Mouse (Mus musculus) liver, adult 2 months (tissue): ENCODE measurements around the gene Mdc1. TPM values are rescaled to one million over a fixed set of nuclear protein-coding genes. Genes with fewer than 3 reads are reported as not detected.

ENCODE experiments used
- DNase-seq: peaks from one replicate; pipeline ENCODE4 v3.0.0-alpha.2; 2011; ENCODE audit warnings: low read depth, low spot score; ENCODE audit errors: extremely low read depth
- H3K27ac ChIP-seq: fragments of 200-500 bp; replicated peaks from 2 replicates; pipeline ENCODE4 v1.5.1; 2012; ENCODE audit warnings: low read depth, mild to moderate bottlenecking, control low read depth, inconsistent platforms, low read length; ENCODE audit not compliant: insufficient read depth
- H3K27me3 ChIP-seq: fragments of 200-500 bp; 2 replicates; pipeline ENCODE4 v1.6.1; 2012; ENCODE audit warnings: mild to moderate bottlenecking, moderate library complexity, low read length, inconsistent platforms; ENCODE audit not compliant: control insufficient read depth, insufficient read depth
- H3K36me3 ChIP-seq: fragments of 200-500 bp; 2 replicates; pipeline ENCODE4 v1.6.1; 2012; ENCODE audit warnings: low read length, inconsistent platforms; ENCODE audit not compliant: control insufficient read depth, insufficient read depth
- H3K4me1 ChIP-seq: fragments of 200-500 bp; 2 replicates; pipeline ENCODE4 v1.6.1; 2011; ENCODE audit warnings: low read length; ENCODE audit not compliant: control insufficient read depth, insufficient read depth
- H3K4me3 ChIP-seq: fragments of 200-500 bp; 2 replicates; pipeline ENCODE4 v1.5.1; 2011; ENCODE audit warnings: low read depth, mild to moderate bottlenecking, control low read depth, low read length, moderate library complexity; ENCODE audit not compliant: insufficient read depth
- H3K79me2 ChIP-seq: fragments of 200-500 bp; 2 replicates; pipeline ENCODE4 v1.6.1; 2012; ENCODE audit warnings: inconsistent platforms, mild to moderate bottlenecking, low read length, moderate library complexity; ENCODE audit not compliant: control insufficient read depth, insufficient read depth
- H3K9ac ChIP-seq: fragments of 200-500 bp; 2 replicates; pipeline ENCODE4 v1.6.1; 2012; ENCODE audit warnings: low read depth, mild to moderate bottlenecking, control low read depth, inconsistent platforms, low read length
- CTCF ChIP-seq: fragments of 200-500 bp; IDR thresholded peaks from 2 replicates; pipeline ENCODE4 v1.5.1; 2011; ENCODE audit warnings: low read depth, low read length, control low read depth
- POLR2A ChIP-seq: fragments of 200-500 bp; IDR thresholded peaks from 2 replicates; pipeline ENCODE4 v1.6.1; 2011; ENCODE audit warnings: low read length, control low read depth; ENCODE audit not compliant: insufficient read depth; ENCODE audit errors: extremely low read depth
- WGBS: fragments of 180-500 bp; shearing (Covaris S2); methylation state at CpG from one replicate; pipeline ENCODE4 v1.1.7; 2018; 5-methylcytosine and 5-hydroxymethylcytosine counted together
- polyA plus RNA-seq: library from polyadenylated mRNA; depleted of rRNA; stranded (reverse); fragments of >200 nt; gene quantifications from 2 replicates; pipeline ENCODE4 v1.2.3, GENCODE M21; 2012
- total RNA-seq: library from RNA; depleted of rRNA; stranded (reverse); fragments of >200 nt; gene quantifications from 2 replicates; pipeline ENCODE4 v1.2.3, GENCODE M21; 2014

Mdc1 gene
- total and polyA plus RNA-seq, 2 experiments, result 2.4 to 3.0 TPM

DNA sequence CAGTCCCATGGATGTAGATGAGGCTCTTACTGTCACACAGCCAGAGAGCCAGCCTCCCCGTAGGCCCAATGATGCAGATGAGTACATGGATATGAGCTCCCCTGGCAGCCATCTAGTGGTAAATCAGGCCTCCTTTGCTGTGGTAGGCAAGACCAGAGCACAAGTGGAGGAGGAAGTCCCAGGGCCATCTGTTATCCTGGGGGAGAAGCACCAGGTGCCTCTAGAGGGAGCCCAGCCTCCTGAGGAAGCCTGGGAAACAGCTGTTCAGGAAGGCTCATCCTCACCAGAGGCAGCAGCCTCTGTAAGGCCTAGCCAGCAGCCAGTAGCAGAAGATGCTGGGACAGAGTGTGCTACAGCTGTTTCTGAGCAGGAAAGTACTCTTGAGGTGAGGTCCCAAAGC is 6.8 kb downstream of the Mdc1 start:
- no peak for DNase-seq
- H3K36me3 ChIP-seq, result peaks cover 15% of the 10 kb centered on the region
- 83% methylated on average over 1 of the region's 1 CpGs for WGBS
- H3K27me3 ChIP-seq, result no peaks in the 10 kb centered on the region
- H3K27ac ChIP-seq, result no peak overlapping the region
- no peaks in the 10 kb centered on the region for H3K4me1 ChIP-seq
- no peak overlapping the region for H3K4me3 ChIP-seq
- no peaks in the 10 kb centered on the region for H3K79me2 ChIP-seq
- TF ChIP-seq CTCF (peak; percentile 23; the same call in 1 of the 2 replicates), POLR2A (no peak)
- no peak overlapping the region for H3K9ac ChIP-seq

DNA sequence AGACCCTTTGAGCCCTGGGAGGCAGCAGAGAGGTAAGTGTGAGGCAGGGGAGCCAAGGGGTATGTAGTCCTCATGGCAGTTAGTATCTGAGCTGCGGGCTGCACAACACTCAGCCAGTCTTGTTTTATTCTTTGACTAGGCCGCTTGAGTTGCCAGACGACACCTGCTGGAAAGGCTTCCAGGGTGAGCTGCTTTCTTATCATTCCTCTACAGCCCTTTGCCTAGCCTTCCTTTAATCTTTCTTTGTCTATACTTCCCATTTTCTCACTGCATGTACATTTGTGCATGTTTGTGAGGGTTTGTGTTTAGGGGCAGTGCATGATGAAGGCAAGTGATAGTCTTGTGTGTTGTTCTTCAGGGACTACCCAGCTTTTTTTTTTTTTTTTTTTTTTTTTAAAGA is 9.7 kb downstream of the Mdc1 start:
- Histone ChIP-seq H3K4me1 (no peaks in the 10 kb centered on the region), H3K4me3 (no peak overlapping the region), H3K79me2 (no peaks in the 10 kb centered on the region), H3K27me3 (no peaks in the 10 kb centered on the region), H3K27ac (no peak overlapping the region), H3K9ac (no peak overlapping the region), H3K36me3 (peaks cover 14% of the 10 kb centered on the region)
- DNase-seq, result no peak
- 94% methylated on average over 3 of the region's 3 CpGs for WGBS
- no peak for TF ChIP-seq CTCF
- TF ChIP-seq POLR2A, result no peak

DNA sequence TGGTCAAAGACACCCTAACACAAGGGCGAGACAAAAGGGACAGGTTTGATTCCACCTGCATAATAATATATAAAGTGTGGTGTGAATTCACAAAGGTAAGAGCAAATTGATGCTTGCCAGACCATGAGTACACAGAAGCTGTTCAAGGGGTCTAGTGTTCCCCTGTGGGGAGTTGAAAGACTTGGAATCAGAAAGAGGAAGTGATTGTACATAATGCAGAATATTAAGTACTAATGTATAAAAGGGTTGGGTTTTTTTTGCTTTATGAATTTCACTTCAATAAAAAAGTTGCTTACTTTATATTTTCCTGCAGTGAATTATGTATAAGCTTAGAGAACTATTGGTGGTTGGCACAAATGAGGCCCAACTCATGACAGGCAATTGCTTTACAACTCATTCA is 18.1 kb downstream of the Mdc1 start:
- DNase-seq, result no peak
- no peaks in the 10 kb centered on the region for H3K79me2 ChIP-seq
- 95% methylated on average over 1 of the region's 1 CpGs for WGBS
- H3K9ac ChIP-seq, result no peak overlapping the region
- no peaks in the 10 kb centered on the region for H3K4me1 ChIP-seq
- no peak overlapping the region for H3K27ac ChIP-seq
- H3K36me3 ChIP-seq, result no peaks in the 10 kb centered on the region
- H3K4me3 ChIP-seq, result no peak overlapping the region
- no peaks in the 10 kb centered on the region for H3K27me3 ChIP-seq
- TF ChIP-seq POLR2A, result no peak
- no peak for TF ChIP-seq CTCF

GRCm38 (mm10) chr17:35859835-35860234 is 18.5 kb downstream of the Mdc1 start:
- TF ChIP-seq CTCF, result no peak
- no peak for TF ChIP-seq POLR2A
- no peak overlapping the region for H3K27ac ChIP-seq
- no peak for DNase-seq
- H3K9ac ChIP-seq, result no peak overlapping the region
- H3K79me2 ChIP-seq, result no peaks in the 10 kb centered on the region
- H3K27me3 ChIP-seq, result no peaks in the 10 kb centered on the region
- no peak overlapping the region for H3K4me3 ChIP-seq
- no peaks in the 10 kb centered on the region for H3K36me3 ChIP-seq
- 72% methylated on average over 2 of the region's 2 CpGs for WGBS
- H3K4me1 ChIP-seq, result no peaks in the 10 kb centered on the region

GRCm38 (mm10) chr17:35860831-35861197 is 19.5 kb downstream of the Mdc1 start:
- Histone ChIP-seq H3K36me3 (no peaks in the 10 kb centered on the region), H3K9ac (no peak overlapping the region), H3K4me3 (peak overlapping the region; percentile 96; the same call in 1 of the 2 replicates), H3K79me2 (no peaks in the 10 kb centered on the region), H3K27ac (no peak overlapping the region), H3K4me1 (no peaks in the 10 kb centered on the region; the same call in 1 of the 2 replicates), H3K27me3 (peaks cover 5% of the 10 kb centered on the region; the same call in 1 of the 2 replicates)
- TF ChIP-seq POLR2A, result no peak
- no peak for TF ChIP-seq CTCF
- WGBS, result 8% methylated on average over 12 of the region's 12 CpGs
- DNase-seq, result no peak

DNA sequence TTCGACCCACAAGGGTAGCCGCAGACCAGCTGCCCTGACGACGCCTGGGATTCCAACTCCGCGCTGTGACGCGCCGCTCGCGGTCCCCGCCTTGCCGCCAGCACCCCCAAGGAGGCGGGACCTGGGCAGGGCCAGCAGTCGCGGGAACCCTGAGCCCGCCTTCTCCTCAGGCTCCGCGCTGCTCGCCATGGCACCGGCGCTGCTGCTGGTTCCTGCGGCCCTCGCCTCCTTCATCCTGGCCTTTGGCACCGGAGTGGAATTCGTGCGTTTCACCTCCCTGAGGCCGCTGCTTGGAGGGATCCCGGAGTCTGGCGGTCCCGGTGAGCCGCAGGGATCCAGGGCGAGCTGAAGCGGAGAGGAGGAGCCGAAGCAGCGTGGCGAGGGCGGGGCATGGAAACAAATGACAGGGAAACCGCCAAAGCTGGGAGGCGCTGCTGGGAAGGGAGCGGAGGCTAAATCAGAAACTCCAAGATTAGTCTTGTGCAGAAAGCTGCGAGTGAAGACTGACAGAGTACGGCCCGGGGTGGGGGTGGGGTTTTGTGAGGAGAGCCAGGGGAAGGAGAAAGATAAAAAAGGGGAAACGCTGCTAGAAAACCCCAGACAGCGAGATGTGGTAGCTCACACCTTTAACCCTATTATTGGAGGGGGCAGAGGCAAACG is 20.0 kb downstream of the Mdc1 start, which contains the start of gene Nrm:
Nrm (plus strand) TSS at position 121 of the 660 bp plus-strand sequence.
- peak; percentile 68 for TF ChIP-seq CTCF
- no peak for TF ChIP-seq POLR2A

More for the DNA sequence above, 20.0 kb downstream of the Mdc1 start, which contains the start of gene Nrm:
- Histone ChIP-seq H3K27me3 (peaks cover 6% of the 10 kb centered on the region; the same call in 1 of the 2 replicates), H3K79me2 (no peaks in the 10 kb centered on the region), H3K4me3 (peak within 1 kb of the TSS; percentile 96), H3K9ac (peak within 1 kb of the TSS; percentile 83), H3K27ac (peak within 1 kb of the TSS; percentile 35; the same call in 1 of the 2 replicates), H3K4me1 (peaks cover 2% of the 10 kb centered on the region; the same call in 1 of the 2 replicates), H3K36me3 (no peaks in the 10 kb centered on the region)
- peak; percentile 68 for DNase-seq
- WGBS, result 1% methylated on average over 47 of the region's 47 CpGs
